Mouse (Mus musculus): Measurements from ENCODE around the gene Slc25a47.
"Not testable (repeated sequence)": the region's sequence is repeated elsewhere in the genome, so short reads cannot be mapped to it uniquely, and the experiment has no call there.

Gene Slc25a47

GRCm38 (mm10) chr12:108826958-108827535 is 8.8 kb upstream of the Slc25a47 start:
- DNase-seq (ENCODE audit: low spot score), result no peak

DNA sequence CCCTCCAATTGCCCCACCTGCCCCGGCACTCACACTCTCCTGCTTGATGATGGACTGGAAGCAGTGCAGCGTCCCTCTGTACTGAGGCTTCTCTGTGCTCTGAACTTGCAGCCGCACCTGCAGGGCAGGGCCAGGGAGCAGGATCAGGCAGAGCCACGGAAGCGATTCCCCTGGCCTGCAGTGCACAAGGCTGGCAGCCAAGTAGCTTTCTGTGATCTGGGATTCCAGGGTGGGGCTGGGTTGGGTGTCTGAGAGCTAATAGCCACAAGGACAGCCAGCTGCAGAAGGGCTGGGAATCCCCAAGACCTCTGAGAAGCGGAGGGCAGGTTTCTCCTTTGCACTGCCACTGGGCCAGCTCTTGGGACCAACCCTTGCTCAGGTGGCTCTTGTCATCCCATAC is 8.2 kb upstream of the Slc25a47 start:
- no peak for DNase-seq (ENCODE audit: low spot score)

DNA sequence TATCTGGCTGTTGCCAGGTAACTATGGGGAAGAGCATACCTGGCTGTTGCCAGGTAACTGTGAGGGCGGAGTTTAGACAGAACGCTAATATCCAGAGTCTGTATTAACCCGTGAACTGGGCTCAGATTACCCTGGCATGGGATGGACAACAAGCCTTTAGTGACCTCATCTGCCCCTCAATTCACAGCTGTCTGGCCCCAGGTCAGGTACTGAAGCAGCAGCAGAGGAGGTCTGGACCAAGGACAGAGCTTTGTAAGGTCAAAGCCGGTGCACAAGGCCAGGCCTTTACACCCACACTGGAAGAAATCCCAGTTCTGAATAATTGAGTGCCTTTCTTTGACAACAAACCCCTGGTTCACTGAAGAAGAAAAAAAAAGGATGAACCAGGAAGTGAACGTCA is 6.2 kb upstream of the Slc25a47 start:
- no peak for DNase-seq (ENCODE audit: low spot score)

GRCm38 (mm10) chr12:108830358-108830757 is 5.5 kb upstream of the Slc25a47 start:
- no peak for DNase-seq (ENCODE audit: low spot score)

- DNase-seq (ENCODE audit: low spot score), result no peak
Observed at GRCm38 (mm10) chr12:108831966-108832643, 3.7 kb upstream of the Slc25a47 start.

DNA sequence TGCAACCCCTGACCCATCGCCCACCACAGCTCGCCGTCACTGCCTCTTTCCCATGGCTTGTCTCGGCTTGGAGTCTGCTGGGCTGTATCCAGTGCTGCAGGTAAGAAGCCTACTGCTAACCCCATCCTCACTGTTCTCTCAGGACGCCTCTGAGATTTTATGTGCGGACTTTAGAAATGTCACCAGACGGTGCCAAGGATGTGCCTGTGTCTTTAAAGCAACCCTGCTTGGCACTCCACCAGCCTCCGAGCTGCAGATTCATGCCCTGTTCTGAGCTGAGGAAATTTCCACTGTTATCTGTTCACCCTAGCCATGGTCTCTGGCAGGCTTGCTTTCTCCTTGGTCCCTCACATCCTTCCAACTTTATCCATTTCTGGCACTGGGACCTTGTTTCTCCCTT is 3.0 kb upstream of the Slc25a47 start:
- DNase-seq (ENCODE audit: low spot score), result no peak

- DNase-seq (ENCODE audit: low spot score), result no peak
Observed at GRCm38 (mm10) chr12:108833408-108833807, 2.4 kb upstream of the Slc25a47 start.

DNA sequence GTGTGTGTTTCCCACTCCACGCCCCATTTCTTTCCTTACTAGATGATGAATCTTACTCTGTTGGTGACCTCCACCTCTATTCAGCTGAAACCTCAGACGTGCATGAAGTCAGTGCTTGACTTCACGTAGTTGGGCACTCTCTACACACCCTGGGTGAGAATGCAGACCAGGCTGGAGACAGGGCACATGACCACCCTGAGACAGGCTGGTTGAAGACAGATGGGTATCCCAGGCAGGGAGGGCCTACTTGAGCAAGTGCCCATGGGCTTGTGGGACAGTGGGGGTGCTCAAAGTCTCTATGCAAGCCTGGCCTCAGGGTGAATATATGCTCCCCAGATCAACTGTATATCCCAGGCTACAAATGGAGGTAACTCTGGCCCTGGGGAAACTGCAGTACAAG is 1.5 kb upstream of the Slc25a47 start:
- no peak for DNase-seq (ENCODE audit: low spot score)

GRCm38 (mm10) chr12:108834786-108835185 is 1.1 kb upstream of the Slc25a47 start:
- DNase-seq (ENCODE audit: low spot score), result no peak

GRCm38 (mm10) chr12:108835208-108835839 is 522 bp upstream of the Slc25a47 start:
- DNase-seq (ENCODE audit: low spot score), result no peak

- DNase-seq (ENCODE audit: low spot score), result no peak
Observed at GRCm38 (mm10) chr12:108836722-108837121, 876 bp downstream of the Slc25a47 start.

- DNase-seq (ENCODE audit: low spot score), result no peak
Observed at GRCm38 (mm10) chr12:108841181-108841580, 5.3 kb downstream of the Slc25a47 start.

DNA sequence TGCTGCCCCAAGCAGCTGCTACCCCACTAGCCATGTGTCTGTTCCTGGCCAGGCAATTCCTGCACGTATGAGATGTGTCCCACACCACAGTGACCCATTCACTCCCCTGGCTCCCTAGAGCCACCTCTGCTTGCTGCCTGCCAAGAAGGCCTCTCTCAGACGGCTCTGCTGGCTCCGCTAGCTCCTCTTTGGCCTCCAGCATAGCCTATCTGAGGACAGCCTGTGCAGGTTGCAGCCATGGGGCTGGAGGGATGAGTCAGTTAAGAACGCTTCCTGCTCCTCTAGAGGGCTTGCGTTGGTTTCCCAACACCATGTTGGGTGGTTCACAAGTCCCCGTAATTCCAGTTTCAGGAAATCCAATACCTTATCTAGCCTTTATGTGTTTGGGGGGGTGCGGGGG is 6.8 kb downstream of the Slc25a47 start:
- DNase-seq (ENCODE audit: low spot score), result no peak

DNA sequence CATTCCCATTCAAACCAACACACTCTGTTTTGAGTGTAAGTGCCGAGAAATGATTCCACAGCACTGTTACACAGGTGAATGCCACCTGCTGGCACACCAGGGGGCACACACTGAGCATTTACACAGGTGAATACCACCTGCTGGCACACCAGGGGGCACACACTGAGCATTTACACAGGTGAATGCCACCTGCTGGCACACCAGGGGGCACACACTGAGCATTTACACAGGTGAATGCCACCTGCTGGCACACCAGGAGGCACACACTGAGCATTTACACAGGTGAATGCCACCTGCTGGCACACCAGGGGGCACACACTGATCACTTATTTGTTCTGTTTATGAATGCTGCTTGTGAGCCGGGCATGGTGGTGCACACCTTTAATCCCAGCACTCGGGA is 12.2 kb downstream of the Slc25a47 start:
- DNase-seq (ENCODE audit: low spot score), result not testable (repeated sequence)

DNA sequence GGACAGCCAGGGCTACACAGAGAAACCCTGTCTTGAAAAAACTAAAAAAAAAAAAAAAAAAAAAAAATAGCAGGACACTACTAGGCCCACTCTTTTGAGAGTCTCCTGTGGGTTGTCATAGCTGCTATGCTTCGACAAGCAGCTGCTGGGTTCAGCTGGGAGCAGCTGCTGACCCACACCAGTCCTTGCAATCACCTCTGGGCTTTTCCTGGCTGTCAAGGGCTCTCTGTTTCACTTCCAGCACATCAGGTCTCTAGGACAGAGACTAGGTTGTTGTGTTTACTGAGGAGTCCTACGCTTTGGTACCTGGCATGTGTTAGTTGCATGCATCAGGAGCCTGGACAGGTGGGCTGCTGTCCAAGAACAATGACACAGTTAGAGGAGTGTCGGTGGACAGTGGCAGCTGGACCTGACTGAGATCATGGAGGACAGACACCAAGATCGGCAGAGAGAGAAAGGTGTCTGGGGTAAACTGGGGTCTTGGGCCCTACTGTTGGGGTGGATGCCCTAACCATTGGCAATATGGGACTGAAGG is 13.7 kb downstream of the Slc25a47 start:
- no peak for DNase-seq (ENCODE audit: low spot score)

DNA sequence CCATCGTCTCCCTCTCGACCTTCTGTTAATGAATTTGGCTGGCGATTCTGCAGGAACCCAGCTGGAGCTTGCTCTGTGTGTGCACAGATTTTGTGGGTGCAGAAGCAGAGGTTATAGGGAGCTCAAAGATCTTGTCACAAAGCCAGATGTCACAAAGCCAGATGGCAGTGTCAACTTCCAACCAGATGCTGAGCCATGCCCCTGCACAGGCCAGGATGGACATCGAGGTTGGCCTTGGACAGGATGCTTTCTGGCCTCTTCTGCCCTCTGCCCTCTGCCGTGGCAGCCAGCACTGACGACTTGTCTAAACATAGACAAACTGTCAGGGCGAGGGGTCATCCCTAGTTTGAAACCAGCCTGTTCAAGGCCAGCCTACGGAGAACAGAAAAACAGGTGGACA is 14.3 kb downstream of the Slc25a47 start:
- no peak for DNase-seq (ENCODE audit: low spot score)

- DNase-seq (ENCODE audit: low spot score), result no peak
Observed at GRCm38 (mm10) chr12:108850886-108851285, 15.0 kb downstream of the Slc25a47 start.

DNA sequence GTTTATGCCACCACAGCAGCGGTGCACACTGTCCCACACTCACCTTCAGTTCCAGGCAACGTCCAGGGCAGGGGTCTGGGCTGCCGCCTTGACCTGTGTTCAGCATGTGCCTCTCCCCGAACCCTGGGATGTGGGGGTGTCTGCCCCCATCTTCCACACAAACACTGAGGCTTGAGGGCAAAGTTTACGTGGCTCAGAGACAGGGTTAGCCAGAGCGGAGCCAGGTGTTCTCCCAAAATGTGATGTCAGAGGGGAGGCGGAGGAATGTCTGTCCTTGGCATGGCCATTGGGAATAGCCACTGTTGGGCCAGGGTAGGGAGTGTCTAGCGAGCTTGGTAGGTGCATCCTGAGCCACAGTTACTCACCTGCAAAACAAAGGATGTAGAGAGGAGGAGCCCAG is 17.0 kb downstream of the Slc25a47 start:
- no peak for DNase-seq (ENCODE audit: low spot score)

DNA sequence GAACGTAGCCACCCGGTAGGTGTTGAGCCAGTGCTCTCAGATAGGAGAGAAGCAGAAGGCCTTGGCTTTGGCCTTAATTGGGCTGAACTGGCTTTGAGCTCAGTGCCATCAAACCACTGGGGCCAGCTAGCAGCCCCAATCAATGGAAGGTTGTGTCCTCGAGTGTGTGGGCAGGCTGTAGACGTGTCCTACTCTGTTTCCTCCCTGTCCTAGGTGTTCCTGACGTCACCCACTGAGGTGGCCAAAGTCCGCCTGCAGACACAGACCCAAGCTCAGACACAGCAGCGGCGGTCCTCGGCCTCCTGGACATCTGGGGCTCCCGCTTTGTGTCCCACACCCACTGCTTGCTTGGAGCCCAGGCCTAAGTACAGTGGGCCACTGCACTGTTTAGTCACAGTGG is 19.2 kb downstream of the Slc25a47 start:
- no peak for DNase-seq (ENCODE audit: low spot score)

DNA sequence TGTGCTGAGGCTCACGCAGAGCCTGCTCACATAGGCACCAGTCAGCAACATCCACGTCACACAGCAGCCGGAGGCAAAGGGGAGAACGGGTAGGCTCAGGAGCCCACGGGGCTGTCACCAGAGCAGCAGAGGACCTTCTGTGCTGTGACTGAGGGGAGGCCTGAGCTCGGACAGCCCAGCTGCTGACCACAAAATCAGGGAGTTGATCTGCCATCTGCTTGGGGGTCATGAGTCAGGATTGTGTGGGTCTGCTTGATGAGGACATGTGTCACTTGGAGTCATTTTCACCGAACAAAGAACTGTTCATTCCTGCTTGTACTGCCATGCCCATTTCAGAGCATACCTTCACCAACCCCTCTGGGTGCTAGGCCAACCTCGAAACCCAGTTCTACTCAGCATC is 20.3 kb downstream of the Slc25a47 start:
- DNase-seq (ENCODE audit: low spot score), result no peak

- DNase-seq (ENCODE audit: low spot score), result no peak
Observed at GRCm38 (mm10) chr12:108857109-108857508, 21.3 kb downstream of the Slc25a47 start.

- no peak for DNase-seq (ENCODE audit: low spot score)
Observed at GRCm38 (mm10) chr12:108857589-108858184, 21.8 kb downstream of the Slc25a47 start.

DNA sequence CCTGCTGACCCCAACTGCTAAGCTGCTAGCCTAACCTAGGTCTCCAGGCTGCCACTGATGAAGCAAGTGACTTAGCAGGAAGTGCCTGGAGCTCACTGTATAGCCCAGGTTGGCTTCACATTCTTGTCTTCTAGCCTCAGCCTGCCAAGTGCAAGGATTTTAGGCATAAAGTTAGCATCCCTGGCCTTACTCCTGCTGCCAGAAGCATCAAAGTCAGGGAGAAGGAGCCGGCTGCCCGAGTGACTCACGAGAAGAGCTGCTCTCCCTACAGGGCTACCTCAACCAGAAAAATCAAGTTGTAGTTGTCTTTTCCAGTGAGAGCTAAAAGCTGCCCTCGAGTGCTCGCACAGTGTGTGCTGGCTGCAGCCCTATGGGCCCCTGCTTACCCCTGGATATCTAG is 22.6 kb downstream of the Slc25a47 start:
- no peak for DNase-seq (ENCODE audit: low spot score)
